Mouse (Mus musculus) heart, embryonic 10.5 days (tissue): ENCODE measurements around the gene Prrc2b. TPM values are rescaled to one million over a fixed set of nuclear protein-coding genes. Genes with fewer than 3 reads are reported as not detected.

Experiments
- DNase-seq: peaks from one replicate; pipeline ENCODE4 v3.0.0-alpha.2; 2017; ENCODE audit warnings: low spot score
- H3K27ac ChIP-seq: fragments of 300-500 bp; sonication (generic); 2 replicates; pipeline ENCODE4 v1.5.1; 2016; ENCODE audit warnings: mild to moderate bottlenecking
- H3K27me3 ChIP-seq: fragments of 300-500 bp; sonication (generic); 2 replicates; pipeline ENCODE4 v1.6.1; 2016; ENCODE audit warnings: mild to moderate bottlenecking; ENCODE audit not compliant: poor library complexity, insufficient read depth, severe bottlenecking
- H3K36me3 ChIP-seq: fragments of 300-500 bp; sonication (generic); 2 replicates; pipeline ENCODE4 v1.6.1; 2016; ENCODE audit warnings: mild to moderate bottlenecking, moderate library complexity
- H3K4me1 ChIP-seq: fragments of 300-500 bp; sonication (generic); 2 replicates; pipeline ENCODE4 v1.6.1; 2016; ENCODE audit warnings: mild to moderate bottlenecking
- H3K4me3 ChIP-seq: fragments of 300-500 bp; sonication (generic); 2 replicates; pipeline ENCODE4 v1.5.1; 2016; ENCODE audit warnings: mild to moderate bottlenecking, moderate library complexity
- H3K9me3 ChIP-seq: fragments of 300-500 bp; sonication (generic); 2 replicates; pipeline ENCODE4 v1.6.1; 2016; ENCODE audit warnings: mild to moderate bottlenecking, moderate library complexity
- WGBS: fragments of 180-500 bp; shearing (Covaris S2); methylation state at CpG from one replicate; pipeline ENCODE4 v1.1.7; 2016; 5-methylcytosine and 5-hydroxymethylcytosine counted together
- microRNA-seq: library from miRNA; unstranded; fragments of <30 nt; microRNA quantifications from one replicate; pipeline ENCODE4, GENCODE M21; 2017
- polyA plus RNA-seq: library from polyadenylated mRNA; unstranded; fragments of >200 nt; fragmentation: Nextera tagmentation; extraction: Ambion mirVana; gene quantifications from 2 replicates; pipeline ENCODE4 v1.2.1, GENCODE M21; 2016

Gene Prrc2b
- polyA plus RNA-seq, 1 experiment from 2014 or later: 54.6 TPM

- WGBS: 56% methylated on average over 6 of the region's 6 CpGs
These were observed 108.1 kb downstream of the Prrc2b start for GRCm38 (mm10) chr2:32258887-32259533.

GRCm38 (mm10) chr2:32259657-32260417 lies 109.0 kb downstream of the Prrc2b start, which contains the start of gene Uck1:
Gene Uck1 (minus strand): TSS chr2:32260159.
- peak within 1 kb of the TSS; percentile 91 for H3K27ac ChIP-seq

More at GRCm38 (mm10) chr2:32258887-32259533, 108.1 kb downstream of the Prrc2b start:
- Histone ChIP-seq H3K4me3 (peak overlapping the region; percentile 88), H3K4me1 (peaks cover 19% of the 10 kb centered on the region), H3K27ac (peak overlapping the region; percentile 91), H3K36me3 (peaks cover 37% of the 10 kb centered on the region), H3K27me3 (no peaks in the 10 kb centered on the region), H3K9me3 (no peaks in the 10 kb centered on the region)
- DNase-seq: no peak

GRCm38 (mm10) chr2:32260635-32261034 lies 109.8 kb downstream of the Prrc2b start:
- H3K4me1 ChIP-seq: peaks cover 19% of the 10 kb centered on the region
- peaks cover 28% of the 10 kb centered on the region for H3K36me3 ChIP-seq
- 28% methylated on average over 4 of the region's 4 CpGs for WGBS
- H3K27me3 ChIP-seq: no peaks in the 10 kb centered on the region
- H3K9me3 ChIP-seq: no peaks in the 10 kb centered on the region
- DNase-seq: no peak
- H3K4me3 ChIP-seq: peak overlapping the region; percentile 88
- no peak overlapping the region for H3K27ac ChIP-seq

More at GRCm38 (mm10) chr2:32259657-32260417, 109.0 kb downstream of the Prrc2b start, which contains the start of gene Uck1:
- Histone ChIP-seq H3K4me3 (peak within 1 kb of the TSS; percentile 88), H3K36me3 (peaks cover 29% of the 10 kb centered on the region), H3K27me3 (no peaks in the 10 kb centered on the region), H3K9me3 (no peaks in the 10 kb centered on the region), H3K4me1 (peaks cover 19% of the 10 kb centered on the region)
- WGBS: 1% methylated on average over 59 of the region's 59 CpGs
- peak; percentile 97 for DNase-seq

DNA sequence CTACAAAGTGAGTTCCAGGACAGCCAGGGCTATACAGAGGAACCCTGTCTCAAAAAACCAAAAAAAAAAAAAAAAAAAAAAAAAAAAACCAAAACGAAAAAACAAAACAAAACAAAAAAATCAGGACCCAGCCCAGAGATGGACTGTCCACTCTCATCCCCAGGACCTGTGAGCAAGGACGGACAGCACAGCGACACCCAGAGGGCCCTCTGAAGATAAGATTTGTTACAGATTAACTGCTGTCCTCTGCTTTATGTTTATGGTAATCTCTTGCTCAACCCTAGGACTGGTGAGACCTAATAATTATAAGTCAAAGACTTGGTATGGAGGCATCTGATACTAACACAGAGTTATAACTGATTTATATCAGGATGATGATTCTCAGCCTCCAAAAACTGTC lies 124.9 kb downstream of the Prrc2b start:
- no peak overlapping the region for H3K27ac ChIP-seq
- H3K4me3 ChIP-seq: no peak overlapping the region
- no peaks in the 10 kb centered on the region for H3K9me3 ChIP-seq
- WGBS: 67% methylated on average over 3 of the region's 3 CpGs
- H3K4me1 ChIP-seq: no peaks in the 10 kb centered on the region
- no peak for DNase-seq
- H3K27me3 ChIP-seq: no peaks in the 10 kb centered on the region
- peaks cover 40% of the 10 kb centered on the region for H3K36me3 ChIP-seq

DNA sequence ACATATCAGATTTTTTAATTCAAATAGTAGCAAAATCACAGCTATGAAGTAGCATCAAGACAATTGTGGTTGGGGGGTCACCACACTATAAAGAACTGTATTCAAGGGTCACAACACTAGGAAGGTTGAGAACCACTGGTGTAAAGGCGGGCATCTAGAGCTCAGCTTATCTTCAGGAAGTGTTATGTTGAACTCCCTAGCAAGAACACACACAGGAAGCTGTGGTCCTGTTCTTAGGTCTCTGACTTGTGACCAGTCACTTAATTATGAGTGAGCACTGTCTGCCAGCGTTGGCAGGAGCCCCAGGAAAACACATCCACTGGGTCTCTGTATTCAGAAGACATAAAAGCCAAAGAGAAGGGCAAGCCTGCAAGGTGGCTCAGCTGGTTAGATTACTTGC lies 131.4 kb downstream of the Prrc2b start:
- Histone ChIP-seq H3K36me3 (peaks cover 81% of the 10 kb centered on the region), H3K9me3 (no peaks in the 10 kb centered on the region), H3K27ac (no peak overlapping the region), H3K4me3 (no peak overlapping the region), H3K27me3 (no peaks in the 10 kb centered on the region), H3K4me1 (peaks cover 8% of the 10 kb centered on the region)
- 77% methylated on average over 2 of the region's 2 CpGs for WGBS
- DNase-seq: no peak

DNA sequence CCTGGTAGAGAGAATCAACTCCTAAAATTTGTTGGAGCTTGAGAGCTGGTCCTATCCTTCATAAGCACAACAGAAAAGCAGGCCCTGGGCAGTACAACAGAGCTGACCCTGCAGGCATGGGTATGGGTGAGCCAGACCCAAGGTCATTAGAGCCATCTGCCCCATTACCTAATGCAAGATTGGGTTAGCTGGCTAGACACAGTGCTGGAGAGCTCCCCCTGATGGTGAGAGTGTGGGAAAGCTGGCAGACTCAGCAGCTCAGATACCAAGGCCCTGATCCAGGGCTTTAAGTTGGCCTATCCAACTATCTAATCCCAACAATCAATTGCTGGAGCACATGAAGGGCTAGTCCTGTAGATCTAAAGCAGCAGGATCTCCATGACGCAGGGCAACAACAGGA lies 131.8 kb downstream of the Prrc2b start:
- Histone ChIP-seq H3K9me3 (no peaks in the 10 kb centered on the region), H3K4me1 (peaks cover 8% of the 10 kb centered on the region), H3K4me3 (no peak overlapping the region), H3K27ac (no peak overlapping the region), H3K36me3 (peaks cover 77% of the 10 kb centered on the region), H3K27me3 (no peaks in the 10 kb centered on the region)
- DNase-seq: no peak
- 82% methylated on average over 1 of the region's 1 CpGs for WGBS

- 82% methylated on average over 3 of the region's 3 CpGs for WGBS
- Histone ChIP-seq H3K9me3 (no peaks in the 10 kb centered on the region), H3K36me3 (peaks cover 64% of the 10 kb centered on the region), H3K27me3 (no peaks in the 10 kb centered on the region), H3K4me3 (no peak overlapping the region), H3K27ac (no peak overlapping the region), H3K4me1 (peaks cover 13% of the 10 kb centered on the region)
- no peak for DNase-seq
These were observed 133.1 kb downstream of the Prrc2b start for GRCm38 (mm10) chr2:32283986-32284385.

Small RNA genes lying within 50 kb of the gene (microRNA-seq; reads per million reads assigned to microRNA genes)
- gene Gm27805: not detected

Other genes starting within 250 kb of the Prrc2b start
- 92.8 and 96.1 TPM in 2 replicates for gene Aif1l, start 200.9 kb upstream of the Prrc2b start, polyA plus RNA-seq
- gene Nup214, start 176.6 kb upstream of the Prrc2b start, polyA plus RNA-seq: 76.5 and 83.8 TPM in 2 replicates
- 37.7 and 60.1 TPM in 2 replicates for gene Fam78a, start 66.2 kb upstream of the Prrc2b start, polyA plus RNA-seq
- 10.9 and 12.9 TPM in 2 replicates for gene Plpp7, start 55.6 kb upstream of the Prrc2b start, polyA plus RNA-seq
- 18.8 and 24.2 TPM in 2 replicates for gene Pomt1, start 85.5 kb downstream of the Prrc2b start, polyA plus RNA-seq
- gene Uck1, start 109.1 kb downstream of the Prrc2b start, polyA plus RNA-seq: 63.1 and 65.8 TPM in 2 replicates
- 22.0 and 27.2 TPM in 2 replicates for gene Golga2, start 136.3 kb downstream of the Prrc2b start, polyA plus RNA-seq
- 318 and 348 TPM in 2 replicates for gene Swi5, start 137.0 kb downstream of the Prrc2b start, polyA plus RNA-seq
- gene Ciz1, start 201.2 kb downstream of the Prrc2b start, polyA plus RNA-seq: 41.0 and 48.0 TPM in 2 replicates
- 4.3 and 9.4 TPM in 2 replicates for gene Dnm1, start 202.3 kb downstream of the Prrc2b start, polyA plus RNA-seq
- 41.2 and 50.5 TPM in 2 replicates for gene 1110008P14Rik, start 230.9 kb downstream of the Prrc2b start, polyA plus RNA-seq
- not detected in 2 replicates for gene Lcn2, start 237.2 kb downstream of the Prrc2b start, polyA plus RNA-seq
- gene Ptges2, start 244.8 kb downstream of the Prrc2b start, polyA plus RNA-seq: 34.4 and 46.6 TPM in 2 replicates